Mouse (Mus musculus): ENCODE results near the gene Stxbp5l. TPM values are rescaled to one million over a fixed set of nuclear protein-coding genes. Genes with fewer than 3 reads are reported as not detected.
"Not testable (repeated sequence)": the region's sequence is repeated elsewhere in the genome, so short reads cannot be mapped to it uniquely, and the experiment has no call there.

Gene Stxbp5l
- total and polyA plus RNA-seq, 2 experiments from 2014 or later = 10.0 to 14.6 TPM

DNA sequence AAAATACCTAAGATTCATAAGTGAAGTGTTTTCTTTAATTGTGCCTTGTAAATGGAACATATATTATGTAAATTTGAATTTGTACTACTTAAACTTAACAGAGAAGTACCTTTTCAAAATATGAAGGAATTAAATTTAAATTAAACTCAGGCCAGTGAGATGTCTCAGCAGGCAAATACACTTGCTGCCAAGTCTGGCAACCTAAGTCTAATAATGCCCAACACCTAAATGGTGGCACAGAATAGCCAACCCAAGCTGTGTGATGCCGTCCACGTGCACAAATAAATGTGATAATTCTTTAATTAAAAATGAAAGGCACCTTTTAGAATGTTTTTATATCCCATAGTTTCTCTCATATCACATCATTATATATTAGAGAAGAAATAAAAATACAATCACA is 20.8 kb downstream of the Stxbp5l start:
- no peaks in the 10 kb centered on the region for H3K36me3 ChIP-seq (ENCODE audit: insufficient read depth)
- no peaks in the 10 kb centered on the region for H3K27me3 ChIP-seq (ENCODE audit: insufficient read depth, low read length)
- H3K27ac ChIP-seq (ENCODE audit: low read depth, low read length) = no peak overlapping the region
- no peaks in the 10 kb centered on the region for H3K9me3 ChIP-seq (ENCODE audit: low read length)
- DNase-seq (no peak), ATAC-seq (no peak)
- H3K4me3 ChIP-seq (ENCODE audit: low read depth, low read length) = no peak overlapping the region
- no peaks in the 10 kb centered on the region for H3K4me1 ChIP-seq (ENCODE audit: insufficient read depth)
- H3K9ac ChIP-seq = no peak overlapping the region
- no peak overlapping the region for H3K4me2 ChIP-seq (ENCODE audit: low read depth)
- TF ChIP-seq CTCF (IDR thresholded peaks at IDR 0.05; ENCODE audit: low read depth) = no peak
- 77% methylated on average over 2 of the region's 2 CpGs for WGBS

DNA sequence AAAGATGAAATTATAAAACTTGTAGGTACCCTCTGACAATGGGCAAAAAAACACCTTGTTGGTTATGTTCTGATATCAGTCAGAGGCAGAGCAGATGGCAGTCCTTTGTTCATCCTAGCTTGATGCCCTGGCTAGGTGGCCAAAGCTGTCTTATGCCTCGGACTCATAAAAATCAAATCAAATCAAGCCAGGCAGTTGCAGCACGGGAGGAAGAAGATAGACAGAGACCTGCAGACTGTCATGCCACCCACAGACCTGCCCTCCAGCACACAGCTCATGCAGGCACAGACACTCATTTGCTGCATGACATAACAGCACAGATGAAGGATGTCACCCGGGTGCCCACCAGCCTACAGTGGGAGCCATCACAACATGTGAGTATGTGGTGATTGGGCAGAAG is 29.1 kb downstream of the Stxbp5l start:
- no peaks in the 10 kb centered on the region for H3K36me3 ChIP-seq (ENCODE audit: insufficient read depth)
- H3K27ac ChIP-seq (ENCODE audit: low read depth, low read length) = no peak overlapping the region
- H3K9me3 ChIP-seq (ENCODE audit: low read length) = no peaks in the 10 kb centered on the region
- no peak for TF ChIP-seq CTCF (IDR thresholded peaks at IDR 0.05; ENCODE audit: low read depth)
- no peak overlapping the region for H3K4me3 ChIP-seq (ENCODE audit: low read depth, low read length)
- no peaks in the 10 kb centered on the region for H3K27me3 ChIP-seq (ENCODE audit: insufficient read depth, low read length)
- no peaks in the 10 kb centered on the region for H3K4me1 ChIP-seq (ENCODE audit: insufficient read depth)
- 87% methylated on average over 3 of the region's 3 CpGs for WGBS
- ATAC-seq (no peak), DNase-seq (no peak)
- no peak overlapping the region for H3K9ac ChIP-seq
- no peak overlapping the region for H3K4me2 ChIP-seq (ENCODE audit: low read depth)

DNA sequence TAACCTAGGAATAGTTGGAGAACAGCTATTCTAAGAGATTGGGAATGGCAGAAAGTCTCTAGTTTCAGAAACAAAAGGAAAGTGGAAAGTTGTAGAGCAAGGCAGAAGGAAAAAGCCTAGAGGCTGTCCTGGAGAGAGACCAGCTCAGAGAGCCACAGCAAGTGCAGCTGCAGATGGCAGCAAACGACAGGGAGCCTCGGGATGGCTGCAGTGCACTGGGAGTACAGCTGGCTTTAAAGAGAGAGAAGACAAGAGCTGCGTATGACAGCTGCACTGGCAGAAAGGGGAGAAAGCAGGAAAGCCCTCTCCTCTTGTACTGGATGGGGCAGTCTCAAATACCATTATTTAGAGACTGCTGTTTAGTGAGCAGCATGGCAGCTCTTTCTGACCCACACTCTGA is 37.7 kb downstream of the Stxbp5l start:
- DNase-seq = peak; percentile 51
- peak; percentile 81 for ATAC-seq

GRCm38 (mm10) chr16:37344960-37345359 is 39.8 kb downstream of the Stxbp5l start:
- ATAC-seq (no peak), DNase-seq (no peak)
- no peaks in the 10 kb centered on the region for H3K4me1 ChIP-seq (ENCODE audit: insufficient read depth)
- H3K4me2 ChIP-seq (ENCODE audit: low read depth) = no peak overlapping the region
- H3K9me3 ChIP-seq (ENCODE audit: low read length) = no peaks in the 10 kb centered on the region
- no peaks in the 10 kb centered on the region for H3K27me3 ChIP-seq (ENCODE audit: insufficient read depth, low read length)
- H3K36me3 ChIP-seq (ENCODE audit: insufficient read depth) = no peaks in the 10 kb centered on the region
- no peak overlapping the region for H3K27ac ChIP-seq (ENCODE audit: low read depth, low read length)
- H3K9ac ChIP-seq = no peak overlapping the region
- 66% methylated on average over 2 of the region's 2 CpGs for WGBS
- no peak for TF ChIP-seq CTCF (IDR thresholded peaks at IDR 0.05; ENCODE audit: low read depth)
- no peak overlapping the region for H3K4me3 ChIP-seq (ENCODE audit: low read depth, low read length)

More for the DNA sequence above, 37.7 kb downstream of the Stxbp5l start:
- Histone ChIP-seq H3K9ac (no peak overlapping the region), H3K27me3 (ENCODE audit: insufficient read depth, low read length) (no peaks in the 10 kb centered on the region), H3K4me2 (ENCODE audit: low read depth) (no peak overlapping the region), H3K4me3 (ENCODE audit: low read depth, low read length) (no peak overlapping the region), H3K4me1 (ENCODE audit: insufficient read depth) (no peaks in the 10 kb centered on the region), H3K36me3 (ENCODE audit: insufficient read depth) (no peaks in the 10 kb centered on the region), H3K27ac (ENCODE audit: low read depth, low read length) (no peak overlapping the region), H3K9me3 (ENCODE audit: low read length) (no peaks in the 10 kb centered on the region)
- 10% methylated on average over 3 of the region's 3 CpGs for WGBS
- peak; percentile 51 for TF ChIP-seq CTCF (IDR thresholded peaks at IDR 0.05; ENCODE audit: low read depth)

DNA sequence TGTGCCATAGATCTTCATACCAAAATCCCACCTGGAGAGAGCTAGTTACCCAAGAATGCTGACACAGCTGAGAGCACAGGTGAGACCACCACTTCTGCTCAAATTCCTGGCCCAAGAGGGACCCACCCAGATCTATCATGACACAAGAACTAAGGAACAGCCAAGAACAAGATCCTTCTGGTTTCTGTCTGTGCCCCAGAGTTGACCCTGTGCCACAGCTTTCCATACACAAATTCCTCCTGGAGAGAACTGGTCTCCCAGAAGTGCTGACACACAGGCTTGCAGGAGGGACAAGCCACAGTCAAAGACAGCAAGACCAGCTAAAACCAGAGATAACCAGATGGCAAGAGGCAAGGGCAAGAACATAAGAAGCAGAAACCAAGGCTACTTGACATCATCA is 43.3 kb downstream of the Stxbp5l start:
- H3K4me2 ChIP-seq (ENCODE audit: low read depth); H3K4me1 ChIP-seq (ENCODE audit: insufficient read depth); DNase-seq; H3K27me3 ChIP-seq (ENCODE audit: insufficient read depth, low read length); ATAC-seq; H3K36me3 ChIP-seq (ENCODE audit: insufficient read depth); H3K9ac ChIP-seq; H3K4me3 ChIP-seq (ENCODE audit: low read depth, low read length); H3K27ac ChIP-seq (ENCODE audit: low read depth, low read length); H3K9me3 ChIP-seq (ENCODE audit: low read length): not testable (repeated sequence)

DNA sequence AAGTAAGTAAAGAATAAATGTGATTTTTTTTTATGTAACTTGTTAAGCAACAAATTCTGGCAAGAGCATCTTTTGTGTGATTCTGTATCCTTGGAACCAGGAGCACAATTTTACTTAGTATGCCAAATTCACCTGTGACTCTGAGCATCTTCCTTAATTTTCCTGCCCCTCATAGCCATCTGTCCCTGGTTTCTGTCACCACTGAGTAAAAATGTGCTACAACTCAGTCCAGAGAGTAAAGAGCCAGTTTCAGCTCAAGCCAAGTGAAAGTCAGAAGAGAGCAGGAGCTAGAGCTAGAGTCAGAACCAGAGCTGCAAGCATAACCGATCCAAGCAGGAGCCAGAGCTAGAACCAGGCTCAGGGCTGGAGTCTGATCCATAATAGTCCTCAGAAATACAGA is 46.6 kb downstream of the Stxbp5l start:
- Histone ChIP-seq H3K36me3 (ENCODE audit: insufficient read depth) (no peaks in the 10 kb centered on the region), H3K9ac (no peak overlapping the region), H3K4me2 (ENCODE audit: low read depth) (no peak overlapping the region), H3K27ac (ENCODE audit: low read depth, low read length) (no peak overlapping the region), H3K27me3 (ENCODE audit: insufficient read depth, low read length) (no peaks in the 10 kb centered on the region), H3K4me3 (ENCODE audit: low read depth, low read length) (no peak overlapping the region), H3K4me1 (ENCODE audit: insufficient read depth) (no peaks in the 10 kb centered on the region), H3K9me3 (ENCODE audit: low read length) (no peaks in the 10 kb centered on the region)
- no peak for ATAC-seq
- TF ChIP-seq CTCF (IDR thresholded peaks at IDR 0.05; ENCODE audit: low read depth) = no peak
- WGBS = 97% methylated on average over 1 of the region's 1 CpGs
- no peak for DNase-seq

DNA sequence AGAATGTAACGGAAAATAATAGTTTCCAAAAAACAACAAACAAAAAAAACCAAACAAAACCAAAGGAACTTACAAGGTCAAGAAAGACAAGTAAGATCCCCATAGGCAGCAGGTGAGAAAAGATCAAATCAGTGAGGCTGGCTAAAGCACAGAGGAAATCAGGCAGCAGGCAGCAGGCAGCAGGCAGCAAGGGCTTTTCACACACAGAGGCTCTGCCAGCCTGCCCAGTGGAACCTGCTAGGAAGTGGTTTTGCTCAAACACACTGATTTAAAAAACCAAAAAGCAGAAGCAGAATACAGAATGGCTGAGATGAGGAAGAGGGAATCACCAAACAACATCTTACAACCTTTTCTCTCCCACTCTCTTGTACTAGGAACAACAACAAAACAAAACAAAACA is 47.2 kb downstream of the Stxbp5l start:
- no peaks in the 10 kb centered on the region for H3K27me3 ChIP-seq (ENCODE audit: insufficient read depth, low read length)
- H3K9me3 ChIP-seq (ENCODE audit: low read length) = no peaks in the 10 kb centered on the region
- no peak overlapping the region for H3K9ac ChIP-seq
- ATAC-seq = no peak
- no peaks in the 10 kb centered on the region for H3K4me1 ChIP-seq (ENCODE audit: insufficient read depth)
- no peak for TF ChIP-seq CTCF (IDR thresholded peaks at IDR 0.05; ENCODE audit: low read depth)
- DNase-seq = peak; percentile 7
- H3K36me3 ChIP-seq (ENCODE audit: insufficient read depth) = no peaks in the 10 kb centered on the region
- no peak overlapping the region for H3K4me3 ChIP-seq (ENCODE audit: low read depth, low read length)
- WGBS = 81% methylated on average over 1 of the region's 1 CpGs
- H3K4me2 ChIP-seq (ENCODE audit: low read depth) = no peak overlapping the region
- H3K27ac ChIP-seq (ENCODE audit: low read depth, low read length) = no peak overlapping the region

DNA sequence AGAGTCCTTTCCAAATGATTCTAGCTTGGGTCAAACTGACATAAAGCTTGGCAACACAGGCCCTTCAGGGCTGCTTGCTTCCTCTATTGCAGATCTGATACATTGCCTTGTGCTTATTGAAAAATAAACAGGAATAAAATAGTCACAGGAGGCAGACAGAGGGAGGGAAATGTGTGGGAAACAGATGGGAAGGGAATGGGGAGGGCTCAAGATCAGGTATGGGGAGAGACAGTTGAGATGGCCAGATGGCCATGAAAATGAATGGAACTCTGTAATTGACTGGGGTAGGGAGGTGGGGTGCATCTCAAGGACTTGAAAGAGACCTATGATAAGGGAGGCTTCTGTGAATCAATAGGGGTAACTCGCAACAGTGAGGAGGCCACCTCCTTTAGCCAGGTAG is 80.3 kb downstream of the Stxbp5l start:
- no peak overlapping the region for H3K27ac ChIP-seq (ENCODE audit: low read depth, low read length)
- WGBS = 88% methylated on average over 1 of the region's 1 CpGs
- no peaks in the 10 kb centered on the region for H3K36me3 ChIP-seq (ENCODE audit: insufficient read depth)
- no peak for ATAC-seq
- DNase-seq = no peak
- no peaks in the 10 kb centered on the region for H3K27me3 ChIP-seq (ENCODE audit: insufficient read depth, low read length)
- no peak overlapping the region for H3K4me2 ChIP-seq (ENCODE audit: low read depth)
- no peak overlapping the region for H3K9ac ChIP-seq
- H3K4me3 ChIP-seq (ENCODE audit: low read depth, low read length) = no peak overlapping the region
- no peak for TF ChIP-seq CTCF (IDR thresholded peaks at IDR 0.05; ENCODE audit: low read depth)
- H3K9me3 ChIP-seq (ENCODE audit: low read length) = no peaks in the 10 kb centered on the region
- H3K4me1 ChIP-seq (ENCODE audit: insufficient read depth) = no peaks in the 10 kb centered on the region
